Mouse (Mus musculus) embryonic facial prominence, embryonic 12.5 days (tissue): ENCODE data around the gene Hist1h3d. TPM values are rescaled to one million over a fixed set of nuclear protein-coding genes. Genes with fewer than 3 reads are reported as not detected.
"Not testable (repeated sequence)": the region's sequence is repeated elsewhere in the genome, so short reads cannot be mapped to it uniquely, and the experiment has no call there.

Experiments
- ATAC-seq: fragments of 200-750 bp; cut with Nextera tagmentation; 2 replicates; pipeline ENCODE4 v1.8.0; 2017; ENCODE audit not compliant: insufficient number of reproducible peaks, insufficient read depth, low FRiP score, low TSS enrichment
- H3K27ac ChIP-seq: fragments of 300-500 bp; sonication (generic); 2 replicates; pipeline ENCODE4 v1.5.1; 2016; ENCODE audit warnings: mild to moderate bottlenecking
- H3K27me3 ChIP-seq: fragments of 300-500 bp; sonication (generic); 2 replicates; pipeline ENCODE4 v1.6.1; 2016; ENCODE audit warnings: mild to moderate bottlenecking, moderate library complexity
- H3K36me3 ChIP-seq: fragments of 300-500 bp; sonication (generic); 2 replicates; pipeline ENCODE4 v1.6.1; 2016; ENCODE audit warnings: mild to moderate bottlenecking
- H3K4me1 ChIP-seq: fragments of 300-500 bp; sonication (generic); 2 replicates; pipeline ENCODE4 v1.6.1; 2016
- H3K4me2 ChIP-seq: fragments of 300-500 bp; sonication (generic); replicated peaks from 2 replicates; pipeline ENCODE4 v1.6.1; 2016; ENCODE audit warnings: mild to moderate bottlenecking, moderate library complexity
- H3K4me3 ChIP-seq: fragments of 300-500 bp; sonication (generic); 2 replicates; pipeline ENCODE4 v1.5.1; 2016; ENCODE audit warnings: mild to moderate bottlenecking
- H3K9ac ChIP-seq: fragments of 300-500 bp; sonication (generic); 2 replicates; pipeline ENCODE4 v1.6.1; 2016; ENCODE audit warnings: mild to moderate bottlenecking, moderate library complexity
- H3K9me3 ChIP-seq: fragments of 300-500 bp; sonication (generic); 2 replicates; pipeline ENCODE4 v1.6.1; 2016; ENCODE audit warnings: mild to moderate bottlenecking, moderate library complexity
- WGBS: fragments of 180-500 bp; shearing (Covaris S2); methylation state at CpG from one replicate; pipeline ENCODE4 v1.1.7; 2016; 5-methylcytosine and 5-hydroxymethylcytosine counted together
- polyA plus RNA-seq: library from polyadenylated mRNA; unstranded; fragments of >200 nt; fragmentation: Nextera tagmentation; extraction: Ambion mirVana; gene quantifications from 2 replicates; pipeline ENCODE4 v1.2.1, GENCODE M21; 2016

Gene Hist1h3d
- 5.5 and 7.0 TPM in 2 replicates for polyA plus RNA-seq

- peak within 1 kb of the TSS; percentile 90 for H3K27ac ChIP-seq
- WGBS = under 1% methylated on average over 18 of the region's 18 CpGs
- ATAC-seq = peak; percentile 58; the same call in 1 of the 2 replicates
Measured at GRCm38 (mm10) chr13:23575271-23575851, at the start of gene Hist1h3d. Hist1h3d (plus strand) TSS chr13:23575763.

GRCm38 (mm10) chr13:23525901-23526300, 49.7 kb upstream of the Hist1h3d start:
- peaks cover 10% of the 10 kb centered on the region; the same call in 1 of the 2 replicates for H3K4me1 ChIP-seq
- ATAC-seq = no peak
- H3K9me3 ChIP-seq = no peaks in the 10 kb centered on the region
- H3K27ac ChIP-seq = no peak overlapping the region
- H3K27me3 ChIP-seq = no peaks in the 10 kb centered on the region
- H3K4me3 ChIP-seq = peak overlapping the region; percentile 39
- H3K36me3 ChIP-seq = no peaks in the 10 kb centered on the region
- H3K9ac ChIP-seq = no peak overlapping the region
- WGBS = under 1% methylated on average over 10 of the region's 10 CpGs
- H3K4me2 ChIP-seq = peak overlapping the region; percentile 45

More at GRCm38 (mm10) chr13:23575271-23575851, at the start of gene Hist1h3d:
- no peaks in the 10 kb centered on the region for H3K9me3 ChIP-seq
- H3K4me2 ChIP-seq = peak within 1 kb of the TSS; percentile 75
- peak within 1 kb of the TSS; percentile 60 for H3K9ac ChIP-seq
- H3K36me3 ChIP-seq = no peaks in the 10 kb centered on the region
- H3K27me3 ChIP-seq = no peaks in the 10 kb centered on the region
- peak within 1 kb of the TSS; percentile 51 for H3K4me3 ChIP-seq
- peaks cover 15% of the 10 kb centered on the region; the same call in 1 of the 2 replicates for H3K4me1 ChIP-seq

- Histone ChIP-seq H3K27me3 (no peaks in the 10 kb centered on the region), H3K4me1 (peaks cover 10% of the 10 kb centered on the region; the same call in 1 of the 2 replicates), H3K4me2 (peak overlapping the region; percentile 45), H3K4me3 (peak overlapping the region; percentile 39), H3K9me3 (no peaks in the 10 kb centered on the region), H3K36me3 (no peaks in the 10 kb centered on the region), H3K9ac (no peak overlapping the region), H3K27ac (peak overlapping the region; percentile 74)
- whole genome bisulfite sequencing = under 1% methylated on average over 17 of the region's 17 CpGs
- ATAC-seq = no peak
Measured at GRCm38 (mm10) chr13:23526312-23526711, 49.3 kb upstream of the Hist1h3d start.

- Histone ChIP-seq H3K4me1 (peaks cover 20% of the 10 kb centered on the region; the same call in 1 of the 2 replicates), H3K36me3 (no peaks in the 10 kb centered on the region), H3K27ac (no peak overlapping the region), H3K9ac (no peak overlapping the region), H3K4me2 (peak overlapping the region; percentile 29), H3K4me3 (no peak overlapping the region), H3K27me3 (no peaks in the 10 kb centered on the region), H3K9me3 (no peaks in the 10 kb centered on the region)
- WGBS = 81% methylated on average over 5 of the region's 5 CpGs
- no peak for ATAC-seq
Measured at GRCm38 (mm10) chr13:23529005-23529404, 46.6 kb upstream of the Hist1h3d start.

GRCm38 (mm10) chr13:23529480-23530165, 45.9 kb upstream of the Hist1h3d start:
- Histone ChIP-seq H3K4me1 (peaks cover 20% of the 10 kb centered on the region; the same call in 1 of the 2 replicates), H3K27me3 (no peaks in the 10 kb centered on the region), H3K9me3 (no peaks in the 10 kb centered on the region), H3K9ac (peak overlapping the region; percentile 54), H3K27ac (peak overlapping the region; percentile 95), H3K4me2 (peak overlapping the region; percentile 54), H3K36me3 (no peaks in the 10 kb centered on the region), H3K4me3 (peak overlapping the region; percentile 55)
- ATAC-seq = no peak
- 31% methylated on average over 2 of the region's 2 CpGs for WGBS

GRCm38 (mm10) chr13:23530181-23530900, 45.2 kb upstream of the Hist1h3d start:
- under 1% methylated on average over 20 of the region's 20 CpGs for WGBS
- Histone ChIP-seq H3K9me3 (no peaks in the 10 kb centered on the region), H3K4me2 (peak overlapping the region; percentile 54), H3K36me3 (no peaks in the 10 kb centered on the region), H3K4me1 (peaks cover 20% of the 10 kb centered on the region; the same call in 1 of the 2 replicates), H3K9ac (peak overlapping the region; percentile 54), H3K27me3 (no peaks in the 10 kb centered on the region), H3K4me3 (peak overlapping the region; percentile 55), H3K27ac (peak overlapping the region; percentile 95)
- no peak for ATAC-seq

GRCm38 (mm10) chr13:23530901-23531875, 44.4 kb upstream of the Hist1h3d start, which contains the start of gene Hist1h4h:
Hist1h4h (plus strand) TSS chr13:23531050.
- Histone ChIP-seq H3K27me3 (no peaks in the 10 kb centered on the region), H3K27ac (peak within 1 kb of the TSS; percentile 95), H3K9me3 (no peaks in the 10 kb centered on the region), H3K4me3 (peak within 1 kb of the TSS; percentile 55), H3K9ac (peak within 1 kb of the TSS; percentile 69), H3K36me3 (no peaks in the 10 kb centered on the region), H3K4me2 (peak within 1 kb of the TSS; percentile 54), H3K4me1 (peaks cover 22% of the 10 kb centered on the region)
- peak; percentile 82 for ATAC-seq
- WGBS = under 1% methylated on average over 62 of the region's 70 CpGs

- Histone ChIP-seq H3K36me3 (no peaks in the 10 kb centered on the region), H3K27me3 (no peaks in the 10 kb centered on the region), H3K9ac (peak overlapping the region; percentile 69), H3K4me1 (peaks cover 26% of the 10 kb centered on the region), H3K4me3 (peak overlapping the region; percentile 55), H3K4me2 (peak overlapping the region; percentile 54), H3K9me3 (no peaks in the 10 kb centered on the region), H3K27ac (peak overlapping the region; percentile 95)
- ATAC-seq = no peak
- WGBS = 18% methylated on average over 9 of the region's 9 CpGs
Measured at GRCm38 (mm10) chr13:23532262-23533075, 43.1 kb upstream of the Hist1h3d start.

GRCm38 (mm10) chr13:23533560-23534367, 41.8 kb upstream of the Hist1h3d start, which contains the start of gene Hist1h2af:
Hist1h2af (plus strand) TSS chr13:23533906.
- under 1% methylated on average over 30 of the region's 53 CpGs for WGBS

More at GRCm38 (mm10) chr13:23533560-23534367, 41.8 kb upstream of the Hist1h3d start, which contains the start of gene Hist1h2af:
- Histone ChIP-seq H3K4me3 (peak within 1 kb of the TSS; percentile 55), H3K4me2 (peak within 1 kb of the TSS; percentile 54), H3K9ac (peak within 1 kb of the TSS; percentile 69), H3K27ac (peak within 1 kb of the TSS; percentile 95), H3K4me1 (peaks cover 25% of the 10 kb centered on the region)
- H3K9me3 ChIP-seq, H3K27me3 ChIP-seq, H3K36me3 ChIP-seq: not testable (repeated sequence)
- peak; percentile 68 for ATAC-seq
